Mouse (Mus musculus): ENCODE measurements around the gene Wbp1l. TPM values are rescaled to one million over a fixed set of nuclear protein-coding genes. Genes with fewer than 3 reads are reported as not detected.

Wbp1l gene
- polyA plus RNA-seq, 1 experiment from 2014 or later, result 40.7 TPM

GRCm38 (mm10) chr19:46606718-46607117 is 7.8 kb downstream of the Wbp1l start:
- H3K27ac ChIP-seq (ENCODE audit: low read depth, low read length), result no peak overlapping the region
- no peak overlapping the region for H3K4me2 ChIP-seq
- H3K4me1 ChIP-seq (replicated peaks; ENCODE audit: control insufficient read depth, insufficient read depth, low read length), result peaks cover 17% of the 10 kb centered on the region
- no peak overlapping the region for H3K4me3 ChIP-seq (ENCODE audit: low read depth, low read length)
- ATAC-seq (replicated peaks; ENCODE audit: low FRiP score) (no peak), DNase-seq (ENCODE audit: low spot score) (no peak)
- H3K9me3 ChIP-seq (ENCODE audit: control insufficient read depth, low read length), result no peaks in the 10 kb centered on the region
- WGBS, result 86% methylated on average over 13 of the region's 13 CpGs
- no peak overlapping the region for H3K9ac ChIP-seq (ENCODE audit: low read depth, low read length)
- H3K27me3 ChIP-seq (replicated peaks; ENCODE audit: control insufficient read depth, insufficient read depth, low read length), result no peaks in the 10 kb centered on the region
- H3K36me3 ChIP-seq (ENCODE audit: control insufficient read depth, insufficient read depth, low read length), result peaks cover 21% of the 10 kb centered on the region; the same call in 1 of the 2 replicates

GRCm38 (mm10) chr19:46607424-46607823 is 8.5 kb downstream of the Wbp1l start:
- no peak overlapping the region for H3K4me2 ChIP-seq
- ATAC-seq (replicated peaks; ENCODE audit: low FRiP score) (peak; percentile 64; the same call in 1 of the 2 replicates), DNase-seq (ENCODE audit: low spot score) (no peak)
- H3K27me3 ChIP-seq (replicated peaks; ENCODE audit: control insufficient read depth, insufficient read depth, low read length), result no peaks in the 10 kb centered on the region
- no peaks in the 10 kb centered on the region for H3K9me3 ChIP-seq (ENCODE audit: control insufficient read depth, low read length)
- H3K4me1 ChIP-seq (replicated peaks; ENCODE audit: control insufficient read depth, insufficient read depth, low read length), result peaks cover 17% of the 10 kb centered on the region
- H3K27ac ChIP-seq (ENCODE audit: low read depth, low read length), result no peak overlapping the region
- H3K9ac ChIP-seq (ENCODE audit: low read depth, low read length), result no peak overlapping the region
- no peak overlapping the region for H3K4me3 ChIP-seq (ENCODE audit: low read depth, low read length)
- WGBS, result 41% methylated on average over 7 of the region's 7 CpGs
- peaks cover 21% of the 10 kb centered on the region; the same call in 1 of the 2 replicates for H3K36me3 ChIP-seq (ENCODE audit: control insufficient read depth, insufficient read depth, low read length)

- 96% methylated on average over 7 of the region's 7 CpGs for WGBS
- Histone ChIP-seq H3K9ac (ENCODE audit: low read depth, low read length) (no peak overlapping the region), H3K27ac (ENCODE audit: low read depth, low read length) (no peak overlapping the region), H3K4me3 (ENCODE audit: low read depth, low read length) (no peak overlapping the region), H3K4me1 (replicated peaks; ENCODE audit: control insufficient read depth, insufficient read depth, low read length) (peaks cover 17% of the 10 kb centered on the region), H3K27me3 (replicated peaks; ENCODE audit: control insufficient read depth, insufficient read depth, low read length) (no peaks in the 10 kb centered on the region), H3K9me3 (ENCODE audit: control insufficient read depth, low read length) (no peaks in the 10 kb centered on the region), H3K36me3 (ENCODE audit: control insufficient read depth, insufficient read depth, low read length) (peaks cover 18% of the 10 kb centered on the region; the same call in 1 of the 2 replicates), H3K4me2 (no peak overlapping the region)
- DNase-seq (ENCODE audit: low spot score), result no peak
- ATAC-seq (replicated peaks; ENCODE audit: low FRiP score), result no peak
Measured at GRCm38 (mm10) chr19:46608158-46608557, 9.3 kb downstream of the Wbp1l start.

- Histone ChIP-seq H3K27ac (ENCODE audit: low read depth, low read length) (no peak overlapping the region), H3K4me2 (no peak overlapping the region), H3K27me3 (replicated peaks; ENCODE audit: control insufficient read depth, insufficient read depth, low read length) (no peaks in the 10 kb centered on the region), H3K4me3 (ENCODE audit: low read depth, low read length) (no peak overlapping the region), H3K4me1 (replicated peaks; ENCODE audit: control insufficient read depth, insufficient read depth, low read length) (peaks cover 47% of the 10 kb centered on the region), H3K9ac (ENCODE audit: low read depth, low read length) (no peak overlapping the region), H3K36me3 (ENCODE audit: control insufficient read depth, insufficient read depth, low read length) (no peaks in the 10 kb centered on the region), H3K9me3 (ENCODE audit: control insufficient read depth, low read length) (no peaks in the 10 kb centered on the region)
- no peak for ATAC-seq (replicated peaks; ENCODE audit: low FRiP score)
- no peak for DNase-seq (ENCODE audit: low spot score)
- WGBS, result 70% methylated on average over 11 of the region's 11 CpGs
Measured at GRCm38 (mm10) chr19:46616378-46616777, 17.5 kb downstream of the Wbp1l start.

GRCm38 (mm10) chr19:46617361-46617760 is 18.5 kb downstream of the Wbp1l start:
- WGBS, result 84% methylated on average over 8 of the region's 8 CpGs
- Histone ChIP-seq H3K4me2 (no peak overlapping the region), H3K27ac (ENCODE audit: low read depth, low read length) (no peak overlapping the region), H3K36me3 (ENCODE audit: control insufficient read depth, insufficient read depth, low read length) (no peaks in the 10 kb centered on the region), H3K27me3 (replicated peaks; ENCODE audit: control insufficient read depth, insufficient read depth, low read length) (no peaks in the 10 kb centered on the region), H3K4me1 (replicated peaks; ENCODE audit: control insufficient read depth, insufficient read depth, low read length) (peaks cover 57% of the 10 kb centered on the region), H3K9ac (ENCODE audit: low read depth, low read length) (no peak overlapping the region), H3K4me3 (ENCODE audit: low read depth, low read length) (no peak overlapping the region), H3K9me3 (ENCODE audit: control insufficient read depth, low read length) (no peaks in the 10 kb centered on the region)
- no peak for ATAC-seq (replicated peaks; ENCODE audit: low FRiP score)
- DNase-seq (ENCODE audit: low spot score), result no peak

- Histone ChIP-seq H3K9me3 (ENCODE audit: control insufficient read depth, low read length) (no peaks in the 10 kb centered on the region), H3K27me3 (replicated peaks; ENCODE audit: control insufficient read depth, insufficient read depth, low read length) (no peaks in the 10 kb centered on the region), H3K9ac (ENCODE audit: low read depth, low read length) (no peak overlapping the region), H3K4me2 (no peak overlapping the region), H3K4me3 (ENCODE audit: low read depth, low read length) (no peak overlapping the region), H3K4me1 (replicated peaks; ENCODE audit: control insufficient read depth, insufficient read depth, low read length) (peaks cover 65% of the 10 kb centered on the region), H3K36me3 (ENCODE audit: control insufficient read depth, insufficient read depth, low read length) (no peaks in the 10 kb centered on the region), H3K27ac (ENCODE audit: low read depth, low read length) (no peak overlapping the region)
- no peak for DNase-seq (ENCODE audit: low spot score)
- 57% methylated on average over 9 of the region's 9 CpGs for WGBS
- ATAC-seq (replicated peaks; ENCODE audit: low FRiP score), result no peak
Measured at GRCm38 (mm10) chr19:46618322-46618721, 19.4 kb downstream of the Wbp1l start.

GRCm38 (mm10) chr19:46619001-46619400 is 20.1 kb downstream of the Wbp1l start:
- no peak for DNase-seq (ENCODE audit: low spot score)
- Histone ChIP-seq H3K36me3 (ENCODE audit: control insufficient read depth, insufficient read depth, low read length) (no peaks in the 10 kb centered on the region), H3K27ac (ENCODE audit: low read depth, low read length) (no peak overlapping the region), H3K4me3 (ENCODE audit: low read depth, low read length) (no peak overlapping the region), H3K4me1 (replicated peaks; ENCODE audit: control insufficient read depth, insufficient read depth, low read length) (peaks cover 67% of the 10 kb centered on the region), H3K9me3 (ENCODE audit: control insufficient read depth, low read length) (no peaks in the 10 kb centered on the region), H3K9ac (ENCODE audit: low read depth, low read length) (no peak overlapping the region), H3K4me2 (no peak overlapping the region), H3K27me3 (replicated peaks; ENCODE audit: control insufficient read depth, insufficient read depth, low read length) (no peaks in the 10 kb centered on the region)
- no peak for ATAC-seq (replicated peaks; ENCODE audit: low FRiP score)
- 68% methylated on average over 19 of the region's 19 CpGs for WGBS

- ATAC-seq (replicated peaks; ENCODE audit: low FRiP score) (no peak), DNase-seq (ENCODE audit: low spot score) (no peak)
- Histone ChIP-seq H3K9me3 (ENCODE audit: control insufficient read depth, low read length) (no peaks in the 10 kb centered on the region), H3K27ac (ENCODE audit: low read depth, low read length) (no peak overlapping the region; the same call in 1 of the 2 replicates), H3K9ac (ENCODE audit: low read depth, low read length) (no peak overlapping the region), H3K4me1 (replicated peaks; ENCODE audit: control insufficient read depth, insufficient read depth, low read length) (peaks cover 68% of the 10 kb centered on the region), H3K36me3 (ENCODE audit: control insufficient read depth, insufficient read depth, low read length) (no peaks in the 10 kb centered on the region), H3K4me3 (ENCODE audit: low read depth, low read length) (no peak overlapping the region), H3K4me2 (no peak overlapping the region), H3K27me3 (replicated peaks; ENCODE audit: control insufficient read depth, insufficient read depth, low read length) (no peaks in the 10 kb centered on the region)
- 89% methylated on average over 6 of the region's 6 CpGs for WGBS
Measured at GRCm38 (mm10) chr19:46619518-46619917, 20.6 kb downstream of the Wbp1l start.

- Histone ChIP-seq H3K36me3 (ENCODE audit: control insufficient read depth, insufficient read depth, low read length) (peaks cover 5% of the 10 kb centered on the region), H3K27me3 (replicated peaks; ENCODE audit: control insufficient read depth, insufficient read depth, low read length) (no peaks in the 10 kb centered on the region), H3K27ac (ENCODE audit: low read depth, low read length) (no peak overlapping the region), H3K9me3 (ENCODE audit: control insufficient read depth, low read length) (no peaks in the 10 kb centered on the region), H3K4me1 (replicated peaks; ENCODE audit: control insufficient read depth, insufficient read depth, low read length) (peaks cover 73% of the 10 kb centered on the region), H3K9ac (ENCODE audit: low read depth, low read length) (no peak overlapping the region), H3K4me2 (no peak overlapping the region), H3K4me3 (ENCODE audit: low read depth, low read length) (no peak overlapping the region)
- DNase-seq (ENCODE audit: low spot score) (no peak), ATAC-seq (replicated peaks; ENCODE audit: low FRiP score) (no peak)
- WGBS, result 76% methylated on average over 14 of the region's 14 CpGs
Measured at GRCm38 (mm10) chr19:46620016-46620808, 21.3 kb downstream of the Wbp1l start.

Data from liver, embryonic 11.5 days (tissue).